Mouse (Mus musculus): ENCODE measurements at regions not wholly inside any gene's neighbourhood (a gene's known extent, or its start where the extent isn't known, plus 50 kb on each side); places are given as distances from the start of the nearest gene placed in this dataset.

DNA sequence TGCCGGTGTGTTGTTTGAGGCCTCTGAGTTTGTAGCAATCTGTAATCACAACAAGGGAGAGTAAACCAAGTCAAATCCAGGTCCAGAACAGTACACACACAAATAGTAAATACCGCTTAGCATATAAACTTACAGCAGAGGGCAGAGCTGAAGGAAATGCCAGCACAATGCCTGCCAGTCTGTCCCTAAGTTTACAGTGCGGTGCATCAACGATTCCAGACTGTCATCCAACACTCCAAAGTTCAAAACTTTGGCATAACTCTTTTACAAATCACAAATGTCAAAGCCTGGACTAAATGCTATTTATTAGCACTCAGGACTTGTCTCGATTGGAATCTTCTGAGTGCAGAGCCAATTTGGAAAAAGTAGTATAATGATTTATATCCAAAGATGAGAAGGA, 104.7 kb upstream of the Ptpn13 start:
- Histone ChIP-seq H3K9me3 (replicated peaks; ENCODE audit: low read length) (no peaks in the 10 kb centered on the region), H3K4me2 (ENCODE audit: insufficient read depth, low read depth, poor library complexity, severe bottlenecking) (no peak overlapping the region), H3K9ac (ENCODE audit: insufficient read depth, low read depth) (no peak overlapping the region), H3K4me3 (replicated peaks in 1 of 3; ENCODE audit: low read depth in 2 of 3, low read length in 2 of 3, poor library complexity in 1 of 3) (no peak overlapping the region), H3K79me2 (replicated peaks; ENCODE audit: control insufficient read depth, extremely low read depth, insufficient read depth, poor library complexity, severe bottlenecking) (no peaks in the 10 kb centered on the region), H3K27ac (ENCODE audit: insufficient read depth, low read depth) (no peak overlapping the region), H3K4me1 (ENCODE audit: control insufficient read depth in 1 of 2, insufficient read depth in 2 of 2) (peaks cover 0 to 5% of the 10 kb centered on the region in 2 experiments; a peak in 1 of 4 replicates), H3K27me3 (replicated peaks) (no peaks in the 10 kb centered on the region), H3K36me3 (replicated peaks in 1 of 2; ENCODE audit: control insufficient read depth in 1 of 2, insufficient read depth in 1 of 2, low read length in 1 of 2) (no peaks in the 10 kb centered on the region)
- in situ Hi-C loops (cut with MboI; ENCODE audit: low pct_ligation_motif_present, low pct_unique_long_range_greater_than_20kb, low sequenced_read_pairs) = loop anchor here (10.0 kb wide), 1 partner anchor 116 kb away; no protein-coding TSS in a partner anchor
- dilution Hi-C loops (cut with MboI; ENCODE audit: extremely low pct_ligation_motif_present, extremely low pct_unique_long_range_greater_than_20kb, low sequenced_read_pairs) = no loop called here
- DNase-seq (ENCODE audit: extremely low read depth) = no peak
- TF ChIP-seq ZNF384 (IDR thresholded peaks at IDR 0.05; ENCODE audit: low read depth, low read length) (no peak), CTCF (conservative IDR thresholded peaks at IDR 0.05 in 1 of 2, IDR thresholded peaks at IDR 0.05 in 1 of 2; ENCODE audit: low read depth in 2 of 2, low read length in 2 of 2) (no peak)

DNA sequence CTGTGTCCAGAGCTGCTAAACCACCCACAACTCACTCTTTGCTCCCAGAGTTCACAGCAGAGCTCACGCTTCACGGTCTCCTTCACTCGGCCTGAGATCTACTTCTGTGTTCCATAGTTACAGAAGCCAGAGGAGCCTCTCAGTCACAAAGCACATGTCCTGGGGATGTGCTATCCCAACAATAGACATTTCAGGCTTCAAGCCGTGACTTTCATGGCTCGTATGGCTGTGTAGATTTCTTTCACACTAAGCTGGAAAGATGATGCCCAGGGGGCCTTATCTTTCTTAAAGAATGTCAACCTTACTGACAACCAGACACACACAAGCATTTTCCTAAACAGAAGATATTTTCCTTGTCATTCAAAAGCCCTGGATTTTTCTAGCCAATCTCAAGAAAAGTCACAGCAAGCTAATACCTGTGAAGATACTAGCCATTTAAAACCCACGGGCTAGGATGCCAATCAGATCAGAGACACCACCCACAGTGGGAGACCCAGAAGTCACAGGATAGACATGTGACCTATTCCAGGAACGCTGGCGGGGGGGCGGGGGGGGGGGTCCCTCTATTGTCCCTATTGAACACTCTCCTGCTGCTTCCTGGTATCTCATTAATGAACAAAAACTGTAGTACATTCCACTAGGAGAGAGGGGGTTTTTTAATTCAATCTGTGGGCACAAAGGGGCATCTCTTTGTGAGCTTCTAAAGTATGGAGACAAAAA, 98.8 kb upstream of the Mapk10 start:
- Histone ChIP-seq H3K9ac (ENCODE audit: insufficient read depth, low read depth) (no peak overlapping the region), H3K36me3 (replicated peaks in 1 of 2; ENCODE audit: control insufficient read depth in 1 of 2, insufficient read depth in 1 of 2, low read length in 1 of 2) (no peaks in the 10 kb centered on the region), H3K79me2 (replicated peaks; ENCODE audit: control insufficient read depth, extremely low read depth, insufficient read depth, poor library complexity, severe bottlenecking) (no peaks in the 10 kb centered on the region), H3K4me1 (ENCODE audit: control insufficient read depth in 1 of 2, insufficient read depth in 2 of 2) (no peaks in the 10 kb centered on the region), H3K27ac (ENCODE audit: insufficient read depth, low read depth) (no peak overlapping the region), H3K4me3 (replicated peaks in 1 of 3; ENCODE audit: low read depth in 2 of 3, low read length in 2 of 3, poor library complexity in 1 of 3) (no peak overlapping the region), H3K4me2 (ENCODE audit: insufficient read depth, low read depth, poor library complexity, severe bottlenecking) (no peak overlapping the region), H3K27me3 (replicated peaks) (no peaks in the 10 kb centered on the region), H3K9me3 (replicated peaks; ENCODE audit: low read length) (peaks cover 2% of the 10 kb centered on the region)
- DNase-seq (ENCODE audit: extremely low read depth) = no peak
- in situ Hi-C loops (cut with MboI; ENCODE audit: low pct_ligation_motif_present, low pct_unique_long_range_greater_than_20kb, low sequenced_read_pairs) = no loop called here
- TF ChIP-seq TCF12 (IDR thresholded peaks at IDR 0.05; ENCODE audit: low read depth, low read length) (no peak), TBP (conservative IDR thresholded peaks at IDR 0.05; ENCODE audit: low read depth, low read length) (no peak), UBTF (IDR thresholded peaks at IDR 0.05; ENCODE audit: low read depth, low read length) (no peak), RAD21 (IDR thresholded peaks at IDR 0.05; ENCODE audit: low read depth, low read length) (no peak), USF2 (conservative IDR thresholded peaks at IDR 0.05; ENCODE audit: low read depth, low read length) (no peak)
- dilution Hi-C loops (cut with MboI; ENCODE audit: extremely low pct_ligation_motif_present, extremely low pct_unique_long_range_greater_than_20kb, low sequenced_read_pairs) = no loop called here

DNA sequence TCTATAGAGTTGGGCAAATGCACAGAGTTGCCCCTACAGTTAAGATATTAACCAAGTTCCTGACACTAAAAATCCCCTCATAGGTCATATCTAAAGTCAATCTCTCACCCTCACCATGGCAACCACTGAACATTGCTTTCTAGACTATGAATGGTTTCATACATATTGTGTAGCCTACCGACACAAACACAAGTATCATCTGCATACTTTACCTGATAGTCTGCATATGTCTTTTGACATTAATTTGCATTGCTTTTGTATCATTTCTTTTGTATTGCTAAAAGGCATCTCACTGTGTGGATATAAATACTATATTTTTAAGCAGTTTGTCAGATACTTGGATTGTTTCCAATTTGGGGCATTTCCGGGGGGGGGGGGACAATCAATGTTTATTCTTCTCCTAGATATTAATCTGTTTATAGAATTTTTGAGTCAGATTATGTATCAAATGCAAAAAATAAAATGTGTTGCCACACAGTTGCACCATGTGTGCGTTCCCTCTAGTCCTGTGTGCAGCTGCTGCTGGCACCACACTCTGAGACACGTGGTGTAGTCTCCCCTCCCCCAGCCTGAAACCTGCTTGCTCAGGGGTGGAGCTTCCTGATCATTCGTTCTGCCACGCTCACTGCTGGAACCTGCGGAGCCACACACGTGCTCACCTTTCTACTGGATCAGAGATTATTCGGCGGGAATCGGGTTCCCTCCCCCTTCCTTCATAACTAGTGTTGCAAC, 94.7 kb upstream of the Mapk10 start:
- H3K4me2 ChIP-seq (ENCODE audit: insufficient read depth, low read depth, poor library complexity, severe bottlenecking) = no peak overlapping the region
- no peak overlapping the region for H3K27ac ChIP-seq (ENCODE audit: insufficient read depth, low read depth)
- no peak for DNase-seq (ENCODE audit: extremely low read depth)
- H3K36me3 ChIP-seq (replicated peaks in 1 of 2; ENCODE audit: control insufficient read depth in 1 of 2, insufficient read depth in 1 of 2, low read length in 1 of 2) = no peaks in the 10 kb centered on the region
- dilution Hi-C loops (cut with MboI; ENCODE audit: extremely low pct_ligation_motif_present, extremely low pct_unique_long_range_greater_than_20kb, low sequenced_read_pairs) = no loop called here
- H3K4me3 ChIP-seq (replicated peaks in 1 of 3; ENCODE audit: low read depth in 2 of 3, low read length in 2 of 3, poor library complexity in 1 of 3) = no peak overlapping the region
- peaks cover 3% of the 10 kb centered on the region for H3K9me3 ChIP-seq (replicated peaks; ENCODE audit: low read length)
- H3K27me3 ChIP-seq (replicated peaks) = no peaks in the 10 kb centered on the region
- in situ Hi-C loops (cut with MboI; ENCODE audit: low pct_ligation_motif_present, low pct_unique_long_range_greater_than_20kb, low sequenced_read_pairs) = no loop called here
- no peak overlapping the region for H3K9ac ChIP-seq (ENCODE audit: insufficient read depth, low read depth)
- no peak for TF ChIP-seq ZKSCAN1 (IDR thresholded peaks at IDR 0.05; ENCODE audit: borderline replicate concordance, low read depth, low read length)
- TF ChIP-seq USF2 (conservative IDR thresholded peaks at IDR 0.05; ENCODE audit: low read depth, low read length) = no peak
- no peak for TF ChIP-seq MXI1 (IDR thresholded peaks at IDR 0.05; ENCODE audit: low read depth, low read length)
- no peak for TF ChIP-seq JUN (IDR thresholded peaks at IDR 0.05; ENCODE audit: insufficient read depth, low read depth, low read length)
- no peak for TF ChIP-seq MAX (IDR thresholded peaks at IDR 0.05; ENCODE audit: low read length)
- no peak for TF ChIP-seq KAT2A (IDR thresholded peaks at IDR 0.05; ENCODE audit: insufficient replicate concordance, low read length)
- TF ChIP-seq NRF1 (IDR thresholded peaks at IDR 0.05; ENCODE audit: low read depth, low read length) = no peak
- no peak for TF ChIP-seq HCFC1 (IDR thresholded peaks at IDR 0.05; ENCODE audit: low read depth, low read length)
- TF ChIP-seq GABPA (IDR thresholded peaks at IDR 0.05; ENCODE audit: insufficient replicate concordance, low read depth, low read length) = no peak
- no peak for TF ChIP-seq MYC (IDR thresholded peaks at IDR 0.05; ENCODE audit: low read depth, low read length)
- no peak for TF ChIP-seq CTCF (conservative IDR thresholded peaks at IDR 0.05 in 1 of 2, IDR thresholded peaks at IDR 0.05 in 1 of 2; ENCODE audit: low read depth in 2 of 2, low read length in 2 of 2)
- no peak for TF ChIP-seq NELFE (IDR thresholded peaks at IDR 0.05; ENCODE audit: low read depth, low read length)
- TF ChIP-seq USF1 (IDR thresholded peaks at IDR 0.05; ENCODE audit: low read depth, low read length) = no peak
- no peak for TF ChIP-seq ZC3H11A (IDR thresholded peaks at IDR 0.05; ENCODE audit: low read depth, low read length)
- TF ChIP-seq ELF1 (IDR thresholded peaks at IDR 0.05; ENCODE audit: low read depth, low read length) = no peak
- no peaks in the 10 kb centered on the region for H3K4me1 ChIP-seq (ENCODE audit: control insufficient read depth in 1 of 2, insufficient read depth in 2 of 2)
- H3K79me2 ChIP-seq (replicated peaks; ENCODE audit: control insufficient read depth, extremely low read depth, insufficient read depth, poor library complexity, severe bottlenecking) = no peaks in the 10 kb centered on the region

All from CH12.LX (cell line).